Mouse (Mus musculus): ENCODE data around the gene Suclg1. TPM values are rescaled to one million over a fixed set of nuclear protein-coding genes. Genes with fewer than 3 reads are reported as not detected.

The Suclg1 gene
- total RNA-seq, 2 experiments from 2014 or later = 501 to 522 TPM

DNA sequence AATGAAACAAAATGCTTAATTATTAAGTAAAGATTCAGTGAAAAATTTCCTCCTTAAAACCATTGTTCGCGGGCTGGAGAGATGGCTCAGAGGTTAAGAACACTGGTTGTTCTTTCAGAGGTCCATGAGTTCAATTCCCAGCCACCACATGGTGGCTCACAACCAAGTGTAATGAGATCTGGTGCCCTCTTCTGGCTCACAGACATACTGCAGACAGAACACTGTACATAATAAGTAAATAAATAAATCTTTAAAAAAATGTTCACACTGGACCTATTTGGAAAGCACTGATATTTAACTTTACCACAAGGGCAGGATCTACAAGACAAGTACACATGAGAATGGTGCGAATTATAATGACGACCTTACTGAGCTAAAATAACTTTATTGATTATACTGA lies 730 bp upstream of the Suclg1 start:
- intact Hi-C loops (cut with DNase I) = no loop called here
- peak in 1 of 2 experiments; percentile 38 for DNase-seq

- intact Hi-C loops (cut with DNase I) = no loop called here
- DNase-seq = peak; percentile 45 to 55
Observed at GRCm38 (mm10) chr6:73249049-73249422, 854 bp downstream of the Suclg1 start.

DNA sequence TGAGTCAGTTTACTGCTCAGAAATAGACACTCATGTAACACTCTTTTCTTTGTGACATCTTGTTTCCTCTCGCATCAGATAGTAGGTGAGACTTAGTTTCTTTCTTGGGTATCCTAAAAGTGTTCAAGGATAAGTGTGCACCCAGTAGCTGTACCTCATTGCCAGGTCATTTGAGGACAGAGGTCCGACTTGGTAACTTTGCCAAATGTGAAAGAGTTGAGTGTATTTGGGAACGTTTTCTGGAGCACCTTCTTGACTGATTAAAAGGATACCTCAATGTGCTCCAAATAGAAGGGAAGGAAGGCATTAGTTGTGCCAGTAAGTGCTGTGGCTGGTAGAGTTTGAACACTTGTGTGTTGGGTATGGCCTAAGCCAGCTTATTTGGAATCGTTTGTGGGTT lies 1.7 kb downstream of the Suclg1 start:
- intact Hi-C loops (cut with DNase I) = no loop called here
- DNase-seq = no peak

DNA sequence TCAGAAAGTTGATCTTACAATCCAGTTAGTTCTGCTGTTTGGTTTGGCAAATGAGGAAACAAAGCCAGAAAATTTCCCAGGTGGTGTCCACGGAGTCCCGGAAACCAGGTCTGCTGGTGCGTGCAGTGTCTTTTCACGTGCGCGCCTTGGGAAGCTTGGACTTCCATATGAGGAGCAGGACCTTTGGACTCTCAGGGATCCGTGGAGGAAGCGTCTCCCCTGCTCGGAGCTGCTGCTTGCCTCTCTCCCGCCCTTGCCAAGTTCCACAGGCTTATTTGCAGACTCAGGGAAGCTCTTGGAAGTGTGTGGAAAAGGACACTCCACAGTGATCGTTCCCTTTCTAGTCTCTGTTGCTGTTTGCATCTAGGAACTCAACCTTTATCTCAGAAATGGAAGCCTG lies 3.2 kb downstream of the Suclg1 start:
- intact Hi-C loops (cut with DNase I) = no loop called here
- no peak for DNase-seq

- DNase-seq = no peak
- intact Hi-C loops (cut with DNase I) = no loop called here
Observed at GRCm38 (mm10) chr6:73252396-73252795, 4.2 kb downstream of the Suclg1 start.

- intact Hi-C loops (cut with DNase I) = no loop called here
- no peak for DNase-seq
Observed at GRCm38 (mm10) chr6:73253006-73253405, 4.8 kb downstream of the Suclg1 start.

DNA sequence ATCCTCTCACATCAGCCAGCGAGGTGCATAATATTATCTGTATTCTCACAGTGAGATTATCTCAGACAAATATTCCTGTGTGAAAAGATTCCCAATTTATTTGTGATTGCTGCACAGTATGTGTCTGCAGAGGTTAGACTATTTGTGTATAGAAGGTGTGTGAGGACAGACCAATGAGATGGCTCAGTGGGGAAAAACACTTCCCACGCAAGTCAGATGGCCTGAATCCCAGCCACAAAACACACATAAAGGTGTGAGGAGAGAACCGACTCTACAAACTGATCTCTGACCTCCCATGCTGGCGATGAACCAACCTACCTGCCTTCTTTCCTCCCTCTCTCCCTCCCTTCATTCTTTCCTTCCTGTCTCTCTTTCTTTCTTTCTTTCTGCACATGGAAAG lies 5.4 kb downstream of the Suclg1 start:
- DNase-seq = no peak
- intact Hi-C loops (cut with DNase I) = no loop called here

DNA sequence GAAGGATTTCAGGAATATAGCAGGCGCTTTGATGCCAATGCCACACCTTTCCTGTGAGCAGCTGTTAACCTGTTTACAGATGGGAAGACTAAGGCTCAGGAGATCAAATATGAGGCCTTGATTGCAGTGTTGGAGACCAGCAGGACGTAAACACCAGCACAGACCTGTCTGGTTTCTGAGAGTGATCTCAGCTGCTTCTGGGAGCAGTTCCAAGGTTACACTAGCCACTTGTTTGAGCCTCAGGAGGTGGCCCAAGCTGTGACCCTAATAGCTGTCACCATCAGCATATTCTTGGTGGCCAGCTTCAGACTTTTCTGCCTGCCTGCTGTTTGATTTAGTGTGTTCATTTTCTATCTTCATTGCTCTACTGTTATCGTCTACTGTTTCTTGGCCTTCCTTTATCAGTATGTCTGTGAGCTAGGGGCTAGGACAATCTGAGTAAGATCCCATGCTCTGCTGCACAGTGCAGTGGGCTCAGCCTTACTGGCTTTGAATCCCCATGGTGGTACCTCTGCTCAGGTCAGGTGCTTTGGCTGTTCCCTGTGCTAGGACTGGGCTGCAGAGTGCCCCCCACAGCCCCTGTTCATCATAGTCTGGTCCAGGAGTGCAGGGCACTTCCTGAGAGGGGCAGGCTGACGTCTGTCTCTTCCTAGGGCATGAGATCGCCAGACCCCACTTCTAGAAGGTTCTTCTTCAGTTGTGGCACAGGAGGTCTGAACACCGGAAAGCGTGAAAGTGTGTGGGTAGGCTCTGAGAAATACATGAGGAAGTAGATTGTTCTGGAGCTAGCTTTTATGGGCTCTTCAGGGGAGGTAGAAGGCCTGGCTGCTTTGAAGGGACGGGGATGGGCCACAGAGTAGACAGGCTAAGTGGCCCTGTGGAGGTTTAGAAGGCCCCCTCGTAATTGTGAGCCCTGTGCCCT lies 6.4 kb downstream of the Suclg1 start:
- intact Hi-C loops (cut with DNase I) = no loop called here
- DNase-seq = peak; percentile 50 to 54

- intact Hi-C loops (cut with DNase I) = no loop called here
- DNase-seq = no peak
Observed at GRCm38 (mm10) chr6:73257068-73257467, 8.9 kb downstream of the Suclg1 start.

DNA sequence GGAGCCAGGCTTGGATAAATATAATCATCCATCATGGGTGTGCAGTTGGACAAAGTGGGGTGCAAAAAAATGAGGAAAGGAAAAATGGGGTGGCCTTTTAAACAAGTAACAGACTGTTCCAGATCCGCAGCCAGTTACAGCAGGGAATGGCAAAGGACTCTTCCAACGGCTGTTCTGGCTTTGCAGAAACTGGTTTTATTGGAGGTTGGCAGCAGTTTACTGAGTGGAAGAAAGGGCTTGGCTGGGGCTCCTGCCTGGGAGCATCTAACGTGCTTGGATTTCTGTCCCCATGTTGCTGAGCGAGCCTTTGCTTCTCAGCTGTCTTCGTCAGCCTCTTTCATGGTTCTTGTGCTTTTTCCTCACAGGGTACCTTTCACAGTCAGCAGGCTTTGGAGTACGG lies 11.9 kb downstream of the Suclg1 start:
- intact Hi-C loops (cut with DNase I) = no loop called here
- no peak for DNase-seq

GRCm38 (mm10) chr6:73264801-73265200 lies 16.6 kb downstream of the Suclg1 start:
- intact Hi-C loops (cut with DNase I) = no loop called here
- DNase-seq = no peak

GRCm38 (mm10) chr6:73267738-73268311 lies 19.6 kb downstream of the Suclg1 start:
- DNase-seq = no peak
- intact Hi-C loops (cut with DNase I) = no loop called here

GRCm38 (mm10) chr6:73269374-73269773 lies 21.2 kb downstream of the Suclg1 start:
- intact Hi-C loops (cut with DNase I) = no loop called here
- DNase-seq = no peak

- intact Hi-C loops (cut with DNase I) = no loop called here
- DNase-seq = no peak
Observed at GRCm38 (mm10) chr6:73271546-73272091, 23.4 kb downstream of the Suclg1 start.

- intact Hi-C loops (cut with DNase I) = no loop called here
- DNase-seq = no peak
Observed at GRCm38 (mm10) chr6:73275002-73275401, 26.8 kb downstream of the Suclg1 start.

- intact Hi-C loops (cut with DNase I) = no loop called here
- no peak for DNase-seq
Observed at GRCm38 (mm10) chr6:73279681-73280080, 31.5 kb downstream of the Suclg1 start.

GRCm38 (mm10) chr6:73280546-73281115 lies 32.4 kb downstream of the Suclg1 start:
- no peak for DNase-seq
- intact Hi-C loops (cut with DNase I) = no loop called here

GRCm38 (mm10) chr6:73286326-73286725 lies 38.1 kb downstream of the Suclg1 start:
- intact Hi-C loops (cut with DNase I) = no loop called here
- no peak for DNase-seq

GRCm38 (mm10) chr6:73306837-73307236 lies 58.7 kb downstream of the Suclg1 start:
- intact Hi-C loops (cut with DNase I) = no loop called here
- DNase-seq = no peak

DNA sequence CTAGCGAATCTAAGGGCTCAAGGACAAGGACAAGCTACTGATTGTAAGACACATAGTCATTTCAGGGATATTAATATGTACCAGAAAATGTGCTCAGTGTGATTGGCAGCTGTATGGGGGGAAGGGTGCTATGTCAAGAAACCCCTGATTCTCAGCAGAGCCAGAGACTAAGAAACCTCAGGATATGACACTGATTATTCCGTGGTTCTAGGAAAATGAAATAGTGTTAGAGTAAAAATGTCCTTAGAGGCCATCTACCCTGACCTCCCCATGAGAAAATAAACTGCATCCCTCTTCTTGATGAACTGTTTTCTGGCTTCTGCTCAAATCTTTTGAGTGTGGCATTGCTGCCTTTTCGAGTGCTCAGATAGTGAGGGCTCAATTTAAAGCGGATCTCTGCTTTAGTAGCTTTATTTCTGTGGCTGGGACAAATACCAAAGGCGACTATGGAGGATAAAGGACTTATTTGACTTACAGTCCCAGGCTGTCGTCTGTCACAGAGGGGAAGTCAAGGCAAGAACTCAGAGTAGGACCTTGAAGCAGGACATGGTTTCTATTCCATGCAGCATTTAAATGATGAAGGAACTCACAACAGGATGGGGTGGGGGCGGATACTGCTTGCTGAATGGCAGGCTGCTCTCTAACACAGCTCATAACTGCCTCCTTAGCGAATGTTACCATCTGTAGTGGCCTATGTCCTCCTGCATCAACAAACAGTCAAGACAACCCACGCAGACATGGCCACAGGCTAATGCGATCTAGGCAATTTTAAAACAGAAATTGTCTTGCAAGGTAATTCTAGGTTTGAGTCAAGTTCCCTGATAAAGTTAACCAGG lies 60.7 kb downstream of the Suclg1 start:
- DNase-seq = no peak
- intact Hi-C loops (cut with DNase I) = no loop called here

- no peak for DNase-seq
- intact Hi-C loops (cut with DNase I) = no loop called here
Observed at GRCm38 (mm10) chr6:73311335-73311734, 63.2 kb downstream of the Suclg1 start.
